Mouse (Mus musculus) MEL (cell line): ENCODE measurements around the gene Myo1e. TPM values are rescaled to one million over a fixed set of nuclear protein-coding genes. Genes with fewer than 3 reads are reported as not detected.

Source experiments
- DNase-seq: peaks from one replicate; pipeline ENCODE4 v3.0.0; 2011; ENCODE audit warnings: low read depth, low spot score
- H3K27ac ChIP-seq: 2 replicates; pipeline ENCODE4 v1.5.1; 2012; ENCODE audit warnings: low read depth, mild to moderate bottlenecking, control low read depth, low read length, moderate library complexity; ENCODE audit not compliant: control insufficient read depth
- H3K27me3 ChIP-seq, 2 experiments: fragments of 150-350 bp in 1 of 2; sonication (generic) in 1 of 2; 2 replicates each; pipeline ENCODE4 v1.6.1; 2012; ENCODE audit warnings: low read length in 2 of 2, mild to moderate bottlenecking in 2 of 2, improper control_type of control experiment in 1 of 2, moderate library complexity in 1 of 2; ENCODE audit not compliant: insufficient read depth in 2 of 2, control insufficient read depth in 1 of 2
- H3K36me3 ChIP-seq, 2 experiments: 2 replicates each; pipeline ENCODE4 v1.6.1; 2012 to 2014; ENCODE audit warnings: low read length in 2 of 2, improper control_type of control experiment in 1 of 2, inconsistent platforms in 1 of 2, mild to moderate bottlenecking in 1 of 2; ENCODE audit not compliant: insufficient read depth in 2 of 2, control insufficient read depth in 1 of 2
- H3K4me1 ChIP-seq, 2 experiments: fragments of 150-350 bp in 1 of 2; sonication (generic) in 1 of 2; 2 replicates each; pipeline ENCODE4 v1.6.1; 2012; ENCODE audit warnings: low read length in 2 of 2, improper control_type of control experiment in 1 of 2, mild to moderate bottlenecking in 1 of 2; ENCODE audit not compliant: insufficient read depth in 2 of 2, control insufficient read depth in 1 of 2
- H3K4me3 ChIP-seq, 2 experiments: fragments of 150-350 bp in 1 of 2; sonication (generic) in 1 of 2; 2 replicates each; pipeline ENCODE4 v1.5.1; 2012; ENCODE audit warnings: low read depth in 2 of 2, low read length in 2 of 2, mild to moderate bottlenecking in 2 of 2, moderate library complexity in 2 of 2, control low read depth in 1 of 2, improper control_type of control experiment in 1 of 2; ENCODE audit not compliant: control insufficient read depth in 1 of 2, insufficient read depth in 1 of 2
- H3K79me2 ChIP-seq: 2 replicates; pipeline ENCODE4 v1.6.1; 2012; ENCODE audit warnings: mild to moderate bottlenecking, low read length, moderate library complexity; ENCODE audit not compliant: control insufficient read depth, poor library complexity, insufficient read depth
- H3K9ac ChIP-seq: 2 replicates; pipeline ENCODE4 v1.6.1; 2012; ENCODE audit warnings: low read depth, mild to moderate bottlenecking, control low read depth, low read length, moderate library complexity; ENCODE audit not compliant: control insufficient read depth, poor library complexity, severe bottlenecking
- H3K9me3 ChIP-seq: fragments of 150-350 bp; sonication (generic); replicated peaks from 2 replicates; pipeline ENCODE4 v1.6.1; 2012; ENCODE audit warnings: mild to moderate bottlenecking, low read length, improper control_type of control experiment, moderate library complexity; ENCODE audit not compliant: insufficient read depth
- BHLHE40 ChIP-seq: IDR thresholded peaks from 2 replicates; pipeline ENCODE4 v1.6.1; 2012; ENCODE audit warnings: low read depth, mild to moderate bottlenecking, inconsistent platforms, low read length, improper control_type of control experiment, borderline replicate concordance
- ELF1 ChIP-seq: IDR thresholded peaks from 2 replicates; pipeline ENCODE4 v1.6.1; 2014; ENCODE audit warnings: low read depth, mild to moderate bottlenecking, inconsistent platforms, low read length, improper control_type of control experiment, moderate library complexity
- EP300 ChIP-seq, 2 experiments: IDR thresholded peaks; 2 replicates each; pipeline ENCODE4 v1.6.1; 2011; ENCODE audit warnings: improper control_type of control experiment in 2 of 2, low read length in 2 of 2, low read depth in 1 of 2, mild to moderate bottlenecking in 1 of 2
- GATA1 ChIP-seq: IDR thresholded peaks from 2 replicates; pipeline ENCODE4 v1.6.1; 2011; ENCODE audit warnings: low read depth, low read length, improper control_type of control experiment
- HCFC1 ChIP-seq: IDR thresholded peaks from 2 replicates; pipeline ENCODE4 v1.6.1; 2012; ENCODE audit warnings: low read depth, mild to moderate bottlenecking, inconsistent platforms, low read length, improper control_type of control experiment, moderate library complexity
- JUND ChIP-seq: IDR thresholded peaks from 2 replicates; pipeline ENCODE4 v1.6.1; 2011; ENCODE audit warnings: low read depth, mild to moderate bottlenecking, improper control_type of control experiment, low read length
- MAFK ChIP-seq: IDR thresholded peaks from 2 replicates; pipeline ENCODE4 v1.6.1; 2011; ENCODE audit warnings: low read depth, mild to moderate bottlenecking, low read length, improper control_type of control experiment, borderline replicate concordance
- MAX ChIP-seq: IDR thresholded peaks from 2 replicates; pipeline ENCODE4 v1.6.1; 2011; ENCODE audit warnings: low read length, improper control_type of control experiment
- MAZ ChIP-seq: IDR thresholded peaks from 2 replicates; pipeline ENCODE4 v1.6.1; 2012; ENCODE audit warnings: low read depth, mild to moderate bottlenecking, inconsistent platforms, low read length, improper control_type of control experiment
- MYB ChIP-seq: IDR thresholded peaks from 2 replicates; pipeline ENCODE4 v1.6.1; 2011; ENCODE audit warnings: mild to moderate bottlenecking, low read depth, low read length, improper control_type of control experiment
- NELFE ChIP-seq: IDR thresholded peaks from 2 replicates; pipeline ENCODE4 v1.6.1; 2011; ENCODE audit warnings: low read depth, low read length, improper control_type of control experiment
- POLR2A ChIP-seq, 2 experiments: IDR thresholded peaks; 2 replicates each; pipeline ENCODE4 v1.6.1; 2011 to 2012; ENCODE audit warnings: low read length in 2 of 2, mild to moderate bottlenecking in 2 of 2, control low read depth in 1 of 2, improper control_type of control experiment in 1 of 2, low read depth in 1 of 2, moderate library complexity in 1 of 2; ENCODE audit not compliant: control insufficient read depth in 1 of 2, insufficient read depth in 1 of 2, poor library complexity in 1 of 2
- POLR2AphosphoS2 ChIP-seq: IDR thresholded peaks from 2 replicates; pipeline ENCODE4 v1.6.1; 2011; ENCODE audit warnings: low read length, improper control_type of control experiment
- POLR2AphosphoS5 ChIP-seq: IDR thresholded peaks from 2 replicates; pipeline ENCODE4 v1.6.1; 2012; ENCODE audit warnings: low read depth, borderline replicate concordance, mild to moderate bottlenecking, inconsistent platforms, low read length, moderate library complexity, mixed read lengths
- RCOR1 ChIP-seq: IDR thresholded peaks from 2 replicates; pipeline ENCODE4 v1.6.1; 2012; ENCODE audit warnings: low read depth, mild to moderate bottlenecking, inconsistent platforms, low read length, improper control_type of control experiment
- UBTF ChIP-seq: IDR thresholded peaks from 2 replicates; pipeline ENCODE4 v1.6.1; 2012; ENCODE audit warnings: low read depth, mild to moderate bottlenecking, inconsistent platforms, low read length, improper control_type of control experiment, moderate library complexity, borderline replicate concordance; ENCODE audit not compliant: insufficient read depth
- USF1 ChIP-seq: IDR thresholded peaks from 2 replicates; pipeline ENCODE4 v1.6.1; 2014; ENCODE audit warnings: low read depth, mild to moderate bottlenecking, inconsistent platforms, low read length, improper control_type of control experiment, moderate library complexity
- USF2 ChIP-seq, 2 experiments: IDR thresholded peaks; 2 replicates each; pipeline ENCODE4 v1.6.1; 2011 to 2012; ENCODE audit warnings: improper control_type of control experiment in 2 of 2, low read length in 2 of 2, borderline replicate concordance in 1 of 2, inconsistent platforms in 1 of 2, low read depth in 1 of 2, mild to moderate bottlenecking in 1 of 2; ENCODE audit not compliant: insufficient read depth in 1 of 2
- ZMIZ1 ChIP-seq: IDR thresholded peaks from 2 replicates; pipeline ENCODE4 v1.6.1; 2012; ENCODE audit warnings: low read depth, mild to moderate bottlenecking, inconsistent platforms, low read length, improper control_type of control experiment, moderate library complexity
- polyA plus RNA-seq, 2 experiments: library from polyadenylated mRNA; stranded (reverse) in 1 of 2; unstranded in 1 of 2; fragments of >175 nt in 1 of 2; fragments of >200 nt in 1 of 2; gene quantifications; 2 replicates each; pipeline versions ENCODE4 v1.2.1 to v1.2.4; 2012; ENCODE audit warnings: low replicate concordance in 2 of 2, low read depth in 1 of 2; ENCODE audit not compliant: insufficient read length in 2 of 2, insufficient read depth in 1 of 2, missing spikeins in 1 of 2
- total RNA-seq: library from RNA; depleted of rRNA; stranded (reverse); fragments of 300-350 nt; gene quantifications from 2 replicates; pipeline ENCODE4 v1.2.3, GENCODE M21; 2012

Gene Myo1e
- total and polyA plus RNA-seq, 3 experiments, result 4.9 to 7.8 TPM; not detected in 1

DNA sequence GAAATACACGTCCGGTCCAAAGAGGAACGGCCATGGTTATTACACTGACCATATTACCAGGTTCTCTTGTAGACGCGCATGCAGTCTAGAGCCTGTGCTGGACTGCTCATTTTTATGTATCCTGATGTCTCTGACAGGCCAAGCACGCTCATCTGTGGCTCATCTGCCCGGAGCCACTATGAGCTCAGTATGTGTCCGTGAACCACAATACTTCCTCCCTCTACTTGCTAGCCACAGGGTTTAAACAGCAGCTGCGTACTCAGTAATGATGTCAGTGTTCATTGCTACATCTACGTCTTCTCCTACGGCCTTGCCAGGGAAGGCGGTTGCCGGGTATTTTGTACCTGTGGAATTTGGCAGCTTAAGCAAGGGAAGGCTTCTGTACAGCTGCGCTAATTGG is 4.5 kb downstream of the Myo1e start:
- no peak overlapping the region for H3K9ac ChIP-seq
- H3K27me3 ChIP-seq, result peaks cover 0 to 5% of the 10 kb centered on the region in 2 experiments; a peak in 2 of 4 replicates
- no peak overlapping the region for H3K4me3 ChIP-seq
- H3K4me1 ChIP-seq, result no peaks in the 10 kb centered on the region
- no peaks in the 10 kb centered on the region for H3K36me3 ChIP-seq
- no peak overlapping the region for H3K27ac ChIP-seq
- H3K79me2 ChIP-seq, result no peaks in the 10 kb centered on the region
- TF ChIP-seq MAZ, result no peak
- no peak for TF ChIP-seq GATA1
- no peak for TF ChIP-seq EP300 (IDR thresholded peaks at IDR 0.05; ENCODE audit: low read depth in 1 of 2, low read length in 2 of 2)
- no peak for TF ChIP-seq MYB
- no peak for TF ChIP-seq ELF1
- no peak for TF ChIP-seq NELFE
- TF ChIP-seq ZMIZ1, result no peak
- no peak for TF ChIP-seq POLR2AphosphoS5
- no peak for TF ChIP-seq POLR2AphosphoS2
- TF ChIP-seq RCOR1, result no peak
- TF ChIP-seq JUND, result no peak
- TF ChIP-seq MAFK, result no peak
- no peak for TF ChIP-seq HCFC1
- no peak for TF ChIP-seq MAX
- TF ChIP-seq USF2 (IDR thresholded peaks at IDR 0.05; ENCODE audit: borderline replicate concordance in 1 of 2, insufficient read depth in 1 of 2, low read depth in 1 of 2, low read length in 2 of 2), result no peak
- TF ChIP-seq POLR2A (IDR thresholded peaks at IDR 0.05; ENCODE audit: control insufficient read depth in 1 of 2, insufficient read depth in 1 of 2, low read depth in 1 of 2, low read length in 2 of 2, poor library complexity in 1 of 2), result no peak
- TF ChIP-seq UBTF, result no peak
- no peak for TF ChIP-seq BHLHE40
- no peak for TF ChIP-seq USF1
- DNase-seq, result no peak
- no peaks in the 10 kb centered on the region for H3K9me3 ChIP-seq

DNA sequence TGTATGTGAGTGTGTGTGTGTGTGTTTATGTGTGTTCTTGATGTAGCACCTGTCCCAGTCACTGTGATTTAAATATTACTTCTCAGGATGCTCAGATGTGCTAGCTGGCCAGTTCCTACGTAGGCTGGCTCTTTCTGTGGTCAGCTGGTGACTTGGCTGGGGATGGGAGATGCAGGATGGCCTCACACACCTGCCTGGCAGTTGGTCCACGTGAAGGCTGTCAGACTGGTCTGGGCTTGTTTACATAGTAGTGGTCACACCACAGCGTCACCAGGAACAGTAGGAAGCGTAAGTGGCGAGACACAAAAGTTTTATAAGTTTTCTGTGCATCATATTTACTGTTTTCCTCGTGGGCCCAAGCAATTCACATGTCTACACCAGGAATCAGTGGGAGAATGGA is 9.4 kb downstream of the Myo1e start:
- Histone ChIP-seq H3K4me1 (no peaks in the 10 kb centered on the region), H3K36me3 (no peaks in the 10 kb centered on the region)

More for the DNA sequence above, 9.4 kb downstream of the Myo1e start:
- Histone ChIP-seq H3K27me3 (peaks cover 4 to 10% of the 10 kb centered on the region in 2 experiments), H3K79me2 (no peaks in the 10 kb centered on the region), H3K4me3 (no peak overlapping the region), H3K9me3 (no peaks in the 10 kb centered on the region), H3K9ac (no peak overlapping the region), H3K27ac (no peak overlapping the region)
- no peak for DNase-seq
- TF ChIP-seq MAZ, result no peak
